Mouse (Mus musculus): ENCODE measurements around the gene Pde6h.
"Not testable (repeated sequence)": the region's sequence is repeated elsewhere in the genome, so short reads cannot be mapped to it uniquely, and the experiment has no call there.

Pde6h gene

GRCm38 (mm10) chr6:136941051-136942021 lies 17.7 kb downstream of the Pde6h start, which contains the start of gene Arhgdib:
TSS of gene Arhgdib (minus strand) at chr6:136941899.
- DNase-seq = peak; percentile 60 to 62

GRCm38 (mm10) chr6:136942280-136942679 lies 18.6 kb downstream of the Pde6h start:
- no peak for DNase-seq

GRCm38 (mm10) chr6:136943392-136943791 lies 19.8 kb downstream of the Pde6h start:
- DNase-seq = peak; percentile 37 to 51

GRCm38 (mm10) chr6:136944511-136944910 lies 20.9 kb downstream of the Pde6h start:
- DNase-seq = no peak

- peak; percentile 53 for DNase-seq
Measured at GRCm38 (mm10) chr6:136946241-136946640, 22.6 kb downstream of the Pde6h start.

- no peak for DNase-seq
Measured at GRCm38 (mm10) chr6:136946943-136947342, 23.3 kb downstream of the Pde6h start.

- DNase-seq = no peak
Measured at GRCm38 (mm10) chr6:136947716-136948115, 24.1 kb downstream of the Pde6h start.

- no peak for DNase-seq
Measured at GRCm38 (mm10) chr6:136950171-136950570, 26.5 kb downstream of the Pde6h start.

GRCm38 (mm10) chr6:136952930-136953329 lies 29.3 kb downstream of the Pde6h start:
- DNase-seq = peak in 1 of 2 experiments; percentile 0

GRCm38 (mm10) chr6:136954192-136954591 lies 30.6 kb downstream of the Pde6h start:
- peak in 1 of 2 experiments; percentile 0 for DNase-seq

- DNase-seq = peak in 1 of 2 experiments; percentile 0
Measured at GRCm38 (mm10) chr6:136954715-136955114, 31.1 kb downstream of the Pde6h start.

GRCm38 (mm10) chr6:136955240-136955639 lies 31.6 kb downstream of the Pde6h start:
- DNase-seq = no peak

GRCm38 (mm10) chr6:136957062-136957461 lies 33.4 kb downstream of the Pde6h start:
- DNase-seq = peak in 1 of 2 experiments; percentile 1

GRCm38 (mm10) chr6:136959131-136959530 lies 35.5 kb downstream of the Pde6h start:
- DNase-seq = no peak

- no peak for DNase-seq
Measured at GRCm38 (mm10) chr6:136962957-136963356, 39.3 kb downstream of the Pde6h start.

GRCm38 (mm10) chr6:136964609-136965510 lies 41.2 kb downstream of the Pde6h start:
- no peak for DNase-seq

GRCm38 (mm10) chr6:136965912-136966311 lies 42.3 kb downstream of the Pde6h start:
- DNase-seq = no peak

- DNase-seq = no peak
Measured at GRCm38 (mm10) chr6:136967466-136967865, 43.8 kb downstream of the Pde6h start.

- not testable (repeated sequence) for DNase-seq
Measured at GRCm38 (mm10) chr6:136968877-136969276, 45.2 kb downstream of the Pde6h start.

- DNase-seq = no peak
Measured at GRCm38 (mm10) chr6:136979274-136980082, 55.8 kb downstream of the Pde6h start.

GRCm38 (mm10) chr6:136980331-136980746 lies 56.7 kb downstream of the Pde6h start:
- peak in 1 of 2 experiments; percentile 26 for DNase-seq

- no peak for DNase-seq
Measured at GRCm38 (mm10) chr6:136982581-136982980, 58.9 kb downstream of the Pde6h start.

Measured in spleen, adult 18-20 months (tissue).